Mouse (Mus musculus): ENCODE results near the gene Cdk19. TPM values are rescaled to one million over a fixed set of nuclear protein-coding genes. Genes with fewer than 3 reads are reported as not detected.

Cdk19 gene
- polyA plus RNA-seq, 1 experiment from 2014 or later = 10.6 TPM

DNA sequence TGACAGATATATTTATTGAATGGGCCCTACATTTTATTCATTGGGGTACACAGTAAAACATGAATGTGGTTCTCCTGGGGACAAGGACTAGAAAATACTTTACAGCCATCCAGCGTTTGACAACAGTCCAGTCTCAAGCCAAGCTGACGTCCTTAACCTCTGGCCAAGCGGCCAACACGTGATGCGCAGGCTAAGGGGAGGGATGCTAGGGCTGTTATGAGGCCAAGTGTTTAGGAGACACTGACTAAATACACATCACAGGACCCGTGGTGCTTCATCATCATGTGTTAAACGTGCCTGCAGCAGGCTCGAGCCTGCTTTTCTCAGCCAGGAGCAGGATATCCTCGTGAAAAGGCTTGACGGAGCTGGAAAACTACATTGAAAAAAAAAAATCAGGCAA lies 19.1 kb upstream of the Cdk19 start:
- no peak for ATAC-seq (ENCODE audit: borderline replicate concordance, extremely low read depth, low FRiP score, low TSS enrichment)
- Histone ChIP-seq H3K9ac (no peak overlapping the region), H3K4me3 (no peak overlapping the region), H3K36me3 (no peaks in the 10 kb centered on the region), H3K27ac (no peak overlapping the region), H3K27me3 (no peaks in the 10 kb centered on the region), H3K4me1 (no peaks in the 10 kb centered on the region), H3K9me3 (no peaks in the 10 kb centered on the region), H3K4me2 (no peak overlapping the region)
- WGBS = 84% methylated on average over 10 of the region's 10 CpGs

DNA sequence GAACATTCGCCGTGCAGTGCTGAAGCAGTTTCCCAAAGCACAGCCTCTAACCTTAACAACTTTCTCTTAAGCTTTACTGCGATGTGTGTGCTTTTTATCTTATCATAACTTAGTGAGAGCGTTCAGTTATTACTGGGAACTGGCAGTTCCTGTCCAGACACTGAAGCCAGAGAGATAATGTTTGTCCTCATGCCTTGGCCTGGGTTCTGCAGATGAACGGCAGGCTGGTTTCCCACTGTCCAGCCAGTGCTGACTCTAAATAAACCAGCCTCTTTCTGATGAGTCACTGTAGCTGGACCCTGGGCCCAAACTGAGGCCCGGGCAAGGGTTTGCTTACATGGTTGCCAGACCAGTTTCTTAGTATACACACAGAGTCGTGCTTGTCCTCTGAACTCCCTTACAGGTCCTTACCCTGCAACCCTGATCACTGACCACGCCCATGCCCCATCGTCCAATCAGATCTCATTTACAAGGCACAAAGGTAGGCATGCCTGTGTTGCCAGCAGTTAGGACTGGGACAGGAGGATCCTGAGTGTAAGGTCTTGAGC lies 11.3 kb upstream of the Cdk19 start:
- Histone ChIP-seq H3K4me1 (no peaks in the 10 kb centered on the region; the same call in 1 of the 2 replicates), H3K9ac (no peak overlapping the region), H3K27ac (no peak overlapping the region), H3K4me2 (no peak overlapping the region), H3K4me3 (no peak overlapping the region), H3K9me3 (no peaks in the 10 kb centered on the region; the same call in 1 of the 2 replicates), H3K27me3 (no peaks in the 10 kb centered on the region), H3K36me3 (no peaks in the 10 kb centered on the region)
- WGBS = 47% methylated on average over 9 of the region's 9 CpGs
- peak; percentile 55; the same call in 1 of the 2 replicates for ATAC-seq (ENCODE audit: borderline replicate concordance, extremely low read depth, low FRiP score, low TSS enrichment)

DNA sequence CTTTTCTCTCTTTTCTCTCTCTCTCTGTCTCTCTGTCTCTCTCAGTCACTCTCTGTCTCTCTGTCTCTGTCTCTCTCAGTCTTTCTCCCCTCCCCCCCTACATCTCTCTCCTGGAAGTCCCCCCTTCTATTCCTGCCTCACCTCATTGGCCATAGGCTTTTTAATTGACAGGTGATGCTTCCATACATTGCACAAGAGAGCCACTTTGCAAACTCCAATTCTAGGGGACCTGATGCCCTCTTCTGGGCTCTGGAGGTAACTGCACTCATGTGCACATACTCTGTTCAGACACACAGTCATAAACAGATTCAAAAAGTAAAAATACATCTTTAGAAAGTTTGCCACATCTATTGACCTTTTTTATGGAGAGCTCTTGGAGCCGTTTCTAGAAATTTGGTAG lies 9.1 kb upstream of the Cdk19 start:
- no peak for ATAC-seq (ENCODE audit: borderline replicate concordance, extremely low read depth, low FRiP score, low TSS enrichment)
- Histone ChIP-seq H3K4me3 (no peak overlapping the region), H3K27ac (no peak overlapping the region), H3K27me3 (no peaks in the 10 kb centered on the region), H3K4me2 (no peak overlapping the region), H3K4me1 (no peaks in the 10 kb centered on the region; the same call in 1 of the 2 replicates), H3K9ac (no peak overlapping the region), H3K36me3 (no peaks in the 10 kb centered on the region), H3K9me3 (no peaks in the 10 kb centered on the region; the same call in 1 of the 2 replicates)
- WGBS = 63% methylated on average over 1 of the region's 1 CpGs

DNA sequence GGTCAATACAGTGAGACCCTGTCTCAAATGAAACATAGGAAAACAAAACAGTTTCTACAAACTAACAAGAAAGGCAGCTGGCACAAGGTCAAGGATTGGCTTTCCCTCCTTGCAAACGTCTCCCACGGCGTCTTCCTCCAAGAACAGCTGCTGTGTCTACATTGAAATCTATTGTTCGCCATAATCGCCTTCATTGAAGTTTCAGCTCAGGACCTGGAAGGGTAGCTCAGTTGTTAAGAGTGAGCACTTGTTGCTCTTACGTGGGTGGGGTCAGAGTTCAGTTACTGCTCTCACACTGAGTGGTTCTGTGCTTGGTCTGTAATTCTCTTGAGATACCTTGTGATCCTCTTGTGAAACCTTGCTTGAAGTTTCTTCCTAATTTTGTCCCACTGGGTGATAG lies 6.5 kb upstream of the Cdk19 start:
- 65% methylated on average over 6 of the region's 6 CpGs for WGBS
- no peaks in the 10 kb centered on the region for H3K36me3 ChIP-seq
- no peaks in the 10 kb centered on the region; the same call in 1 of the 2 replicates for H3K4me1 ChIP-seq
- no peak overlapping the region for H3K4me2 ChIP-seq
- no peak for ATAC-seq (ENCODE audit: borderline replicate concordance, extremely low read depth, low FRiP score, low TSS enrichment)
- no peaks in the 10 kb centered on the region for H3K27me3 ChIP-seq
- H3K9me3 ChIP-seq = no peaks in the 10 kb centered on the region; the same call in 1 of the 2 replicates
- no peak overlapping the region for H3K9ac ChIP-seq
- no peak overlapping the region for H3K4me3 ChIP-seq
- H3K27ac ChIP-seq = no peak overlapping the region

DNA sequence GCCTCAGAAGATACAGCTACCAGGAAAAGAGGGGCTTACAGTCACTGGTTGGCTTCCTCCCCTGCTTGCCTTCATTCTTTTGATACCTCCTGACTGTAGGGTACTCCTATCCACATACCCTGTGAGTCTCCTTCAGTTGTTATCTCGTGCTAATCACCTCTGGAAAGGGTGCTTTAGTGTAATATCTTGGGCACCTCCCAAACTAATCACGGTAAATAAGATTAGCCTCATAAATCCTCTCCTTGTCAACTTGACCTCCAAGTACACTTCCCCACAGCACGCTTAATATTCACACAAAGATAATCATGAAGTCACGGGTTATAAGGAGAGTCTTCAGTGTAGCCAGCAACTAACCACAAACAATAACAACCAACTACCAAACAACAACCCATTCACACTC lies 2.7 kb downstream of the Cdk19 start:
- no peaks in the 10 kb centered on the region for H3K27me3 ChIP-seq
- ATAC-seq (ENCODE audit: borderline replicate concordance, extremely low read depth, low FRiP score, low TSS enrichment) = no peak
- no peak overlapping the region for H3K4me3 ChIP-seq
- WGBS = 61% methylated on average over 4 of the region's 4 CpGs
- no peaks in the 10 kb centered on the region for H3K9me3 ChIP-seq
- H3K4me1 ChIP-seq = no peaks in the 10 kb centered on the region
- no peak overlapping the region for H3K27ac ChIP-seq
- H3K9ac ChIP-seq = no peak overlapping the region
- H3K36me3 ChIP-seq = no peaks in the 10 kb centered on the region
- H3K4me2 ChIP-seq = no peak overlapping the region

DNA sequence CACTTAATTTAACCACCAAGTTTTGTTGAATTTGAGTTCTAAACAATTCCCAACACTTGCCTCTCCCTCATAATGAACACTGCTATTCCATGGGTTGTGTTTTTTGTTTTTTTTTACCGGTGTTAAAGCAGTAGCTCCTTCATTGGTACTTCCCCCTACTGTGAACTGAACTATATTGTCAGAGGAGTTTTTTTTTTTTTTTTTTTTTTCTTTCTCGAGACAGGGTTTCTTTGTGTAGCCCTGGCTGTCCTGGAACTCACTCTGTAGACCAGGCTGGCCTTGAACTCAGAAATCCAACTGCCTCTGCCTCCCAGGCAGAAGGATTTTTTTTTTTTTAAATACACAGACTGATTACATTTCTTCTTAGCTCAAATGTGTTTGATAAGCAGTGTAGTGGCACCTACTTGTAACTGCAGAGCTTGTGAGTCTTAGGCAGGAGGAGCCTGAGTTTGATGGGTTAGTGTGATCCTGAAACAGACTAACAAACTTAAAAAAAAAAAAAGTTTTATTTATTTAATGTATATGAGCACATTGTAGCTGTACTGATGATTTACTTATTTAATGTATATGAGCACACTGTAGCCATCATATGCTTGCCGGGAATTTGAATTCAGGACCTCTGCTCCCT lies 7.5 kb downstream of the Cdk19 start:
- no peak overlapping the region for H3K9ac ChIP-seq
- no peaks in the 10 kb centered on the region for H3K27me3 ChIP-seq
- no peak for ATAC-seq (ENCODE audit: borderline replicate concordance, extremely low read depth, low FRiP score, low TSS enrichment)
- no peak overlapping the region for H3K27ac ChIP-seq
- H3K4me3 ChIP-seq = no peak overlapping the region
- no peaks in the 10 kb centered on the region for H3K9me3 ChIP-seq
- 81% methylated on average over 3 of the region's 3 CpGs for WGBS
- no peaks in the 10 kb centered on the region for H3K36me3 ChIP-seq
- peaks cover 20% of the 10 kb centered on the region for H3K4me1 ChIP-seq
- H3K4me2 ChIP-seq = no peak overlapping the region

DNA sequence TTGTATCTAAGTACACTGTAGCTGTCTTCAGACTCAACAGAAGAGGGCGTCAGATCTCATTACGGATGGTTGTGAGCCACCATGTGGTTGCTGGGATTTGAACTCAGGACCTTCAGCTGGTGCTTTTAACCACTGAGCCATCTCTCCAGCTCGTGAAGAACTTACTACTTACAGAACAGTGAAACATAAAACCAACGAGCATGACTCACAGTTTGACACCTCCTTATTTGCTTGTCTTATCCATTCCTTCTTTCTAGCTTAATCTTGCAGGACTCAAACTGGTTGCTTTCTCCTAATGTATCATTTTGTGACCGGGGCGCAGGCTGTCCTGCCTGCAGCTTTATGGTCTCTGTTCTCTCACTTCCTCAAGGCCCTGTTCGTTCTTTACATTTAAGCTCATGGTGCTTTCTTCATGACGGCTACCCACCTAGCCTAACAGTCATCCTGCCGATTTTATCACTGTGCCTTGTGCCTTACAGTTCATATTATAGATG lies 8.1 kb downstream of the Cdk19 start:
- H3K9me3 ChIP-seq = no peaks in the 10 kb centered on the region
- peak overlapping the region; percentile 55; the same call in 1 of the 2 replicates for H3K4me2 ChIP-seq
- peaks cover 20% of the 10 kb centered on the region for H3K4me1 ChIP-seq
- no peaks in the 10 kb centered on the region for H3K27me3 ChIP-seq
- WGBS = 53% methylated on average over 9 of the region's 9 CpGs
- H3K27ac ChIP-seq = no peak overlapping the region
- no peak for ATAC-seq (ENCODE audit: borderline replicate concordance, extremely low read depth, low FRiP score, low TSS enrichment)
- peak overlapping the region; percentile 94 for H3K4me3 ChIP-seq
- H3K9ac ChIP-seq = no peak overlapping the region
- no peaks in the 10 kb centered on the region for H3K36me3 ChIP-seq

DNA sequence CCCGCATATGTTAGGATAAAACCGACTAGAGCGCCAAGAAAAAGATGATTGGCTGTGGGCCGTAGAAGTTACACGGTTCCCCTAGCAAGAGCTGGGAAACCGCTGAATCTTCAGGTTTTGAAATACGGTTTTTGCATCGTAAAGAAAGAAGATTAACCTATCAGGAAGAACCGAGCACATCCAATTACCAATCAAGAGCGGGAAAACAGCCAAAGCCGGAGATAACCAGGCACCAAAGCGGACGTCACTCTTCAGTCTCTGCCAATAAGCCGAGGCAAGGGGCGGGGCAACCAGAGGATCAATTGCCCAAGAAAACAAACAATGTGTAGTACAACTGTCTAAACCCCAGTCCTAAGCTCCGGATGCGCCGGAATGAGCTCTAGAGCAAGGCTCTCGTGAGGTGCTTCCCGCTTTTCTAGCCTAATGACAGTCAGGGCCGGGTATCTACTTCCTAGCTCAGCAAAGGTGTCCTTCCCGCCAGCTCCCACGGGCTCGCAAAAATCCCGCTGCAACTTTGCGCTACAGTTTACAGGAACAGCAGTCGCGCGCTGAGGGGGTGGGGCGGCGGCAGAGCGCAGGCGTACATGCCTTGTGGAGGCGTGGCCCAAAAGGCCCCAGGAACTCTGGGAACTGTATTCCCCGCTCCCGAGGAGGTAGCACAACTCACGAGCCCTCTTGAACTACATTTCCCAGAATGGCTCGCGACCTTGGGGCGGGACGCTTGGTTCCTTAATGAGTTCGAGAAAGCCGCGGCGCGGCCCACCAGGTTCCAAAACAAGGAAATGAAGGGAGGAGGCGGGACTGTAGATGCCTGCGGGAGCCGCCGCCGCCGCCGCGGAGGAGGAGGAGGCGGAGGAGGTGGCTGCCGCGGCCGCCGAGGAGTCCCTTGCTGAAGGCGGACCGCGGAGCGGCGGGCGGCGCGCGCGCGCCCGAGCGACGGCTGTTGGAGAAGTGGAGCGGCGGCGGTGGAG lies 9.5 kb downstream of the Cdk19 start:
- Histone ChIP-seq H3K4me3 (peak overlapping the region; percentile 94), H3K36me3 (no peaks in the 10 kb centered on the region), H3K9ac (peak overlapping the region; percentile 80), H3K27me3 (no peaks in the 10 kb centered on the region), H3K4me2 (peak overlapping the region; percentile 72), H3K27ac (peak overlapping the region; percentile 94), H3K4me1 (peaks cover 20% of the 10 kb centered on the region), H3K9me3 (no peaks in the 10 kb centered on the region)
- ATAC-seq (ENCODE audit: borderline replicate concordance, extremely low read depth, low FRiP score, low TSS enrichment) = peak; percentile 98
- WGBS = under 1% methylated on average over 76 of the region's 76 CpGs

DNA sequence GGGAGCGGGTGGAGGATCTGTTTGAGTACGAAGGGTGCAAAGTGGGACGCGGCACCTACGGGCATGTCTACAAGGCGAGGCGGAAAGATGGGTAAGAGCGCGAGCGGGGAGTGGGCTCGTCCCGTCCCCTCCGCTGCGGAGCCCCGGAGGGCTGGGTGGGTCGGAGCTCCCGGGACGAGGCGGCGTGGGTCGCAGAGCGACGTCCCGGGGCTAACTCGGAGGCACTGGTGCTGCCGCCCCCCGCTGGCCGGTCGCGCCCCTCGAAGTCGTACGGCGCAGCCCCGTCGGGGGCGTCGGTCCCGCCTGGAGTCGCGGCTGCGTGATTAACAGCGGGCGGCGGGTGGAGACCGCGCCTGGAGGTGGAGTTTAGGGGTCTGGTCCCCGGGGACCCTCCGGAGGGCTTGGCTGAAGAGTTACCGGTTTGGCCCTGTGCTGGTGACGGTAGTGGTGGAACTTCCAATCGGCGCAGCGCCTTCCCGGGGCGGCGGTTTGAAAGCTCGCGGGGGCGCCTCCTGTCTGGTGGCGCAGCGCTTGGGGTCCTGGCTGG lies 10.3 kb downstream of the Cdk19 start:
- H3K9me3 ChIP-seq = no peaks in the 10 kb centered on the region
- peak overlapping the region; percentile 72 for H3K4me2 ChIP-seq
- peak; percentile 44 for ATAC-seq (ENCODE audit: borderline replicate concordance, extremely low read depth, low FRiP score, low TSS enrichment)
- H3K27me3 ChIP-seq = no peaks in the 10 kb centered on the region
- no peaks in the 10 kb centered on the region for H3K36me3 ChIP-seq
- peaks cover 20% of the 10 kb centered on the region for H3K4me1 ChIP-seq
- peak overlapping the region; percentile 80 for H3K9ac ChIP-seq
- WGBS = 0% methylated on average over 62 of the region's 62 CpGs
- peak overlapping the region; percentile 94 for H3K27ac ChIP-seq
- peak overlapping the region; percentile 94 for H3K4me3 ChIP-seq

DNA sequence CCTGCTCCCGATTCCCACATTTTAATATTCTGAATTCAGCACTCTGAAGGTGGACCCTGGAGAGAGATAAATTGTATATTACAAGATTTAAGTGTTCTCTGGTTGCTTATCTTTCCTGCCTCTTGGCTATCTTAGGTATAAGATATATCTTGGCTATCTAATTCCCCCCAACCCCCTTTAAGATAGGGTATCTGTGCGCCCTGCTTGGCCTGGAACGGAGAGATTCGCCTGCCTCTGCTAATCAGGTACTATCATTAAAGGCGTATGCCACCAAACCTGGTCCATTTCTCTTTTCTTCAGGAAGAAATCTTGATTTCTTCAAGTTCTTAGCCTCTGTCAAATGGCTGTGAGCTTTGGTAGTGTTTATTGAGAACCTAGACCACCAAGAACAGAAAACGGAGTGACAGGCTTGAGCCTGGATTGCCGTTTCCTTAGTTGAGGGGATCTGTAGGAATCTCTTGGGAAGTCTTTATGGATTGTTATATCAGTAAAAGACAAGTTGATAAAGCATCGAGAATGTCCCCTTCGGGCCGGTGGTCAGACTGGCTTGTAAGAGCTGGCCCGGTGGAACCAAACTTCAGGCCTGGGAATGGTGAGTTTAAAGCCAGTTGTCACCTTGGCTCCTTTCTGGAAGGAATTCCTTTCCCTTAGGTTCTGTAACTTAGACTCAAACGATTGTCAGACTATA lies 11.0 kb downstream of the Cdk19 start:
- Histone ChIP-seq H3K4me1 (peaks cover 20% of the 10 kb centered on the region), H3K27ac (peak overlapping the region; percentile 94; the same call in 1 of the 2 replicates), H3K27me3 (no peaks in the 10 kb centered on the region), H3K9ac (peak overlapping the region; percentile 80), H3K4me3 (peak overlapping the region; percentile 94), H3K4me2 (peak overlapping the region; percentile 72), H3K36me3 (no peaks in the 10 kb centered on the region), H3K9me3 (no peaks in the 10 kb centered on the region)
- WGBS = 44% methylated on average over 12 of the region's 12 CpGs
- ATAC-seq (ENCODE audit: borderline replicate concordance, extremely low read depth, low FRiP score, low TSS enrichment) = no peak

DNA sequence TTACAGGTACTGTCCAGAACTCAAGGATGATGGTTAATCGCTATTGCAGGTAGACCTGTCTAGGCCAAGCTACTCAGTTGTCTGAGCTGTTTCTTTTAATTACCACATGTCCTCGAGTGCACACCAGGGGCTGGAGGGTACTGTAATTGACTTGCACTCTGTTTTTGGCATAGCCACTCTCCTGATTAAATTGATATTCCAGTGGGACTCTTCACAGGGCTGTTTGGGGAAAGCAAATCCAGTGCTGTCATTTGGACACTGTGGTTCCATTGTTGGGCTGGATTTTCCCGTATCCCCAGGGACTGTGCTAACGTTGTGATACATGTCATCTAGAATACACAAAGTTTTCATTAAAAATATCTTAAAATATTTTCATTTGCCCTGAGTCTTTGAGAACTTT lies 11.8 kb downstream of the Cdk19 start:
- Histone ChIP-seq H3K27ac (no peak overlapping the region), H3K4me2 (peak overlapping the region; percentile 72; the same call in 1 of the 2 replicates), H3K4me3 (peak overlapping the region; percentile 94; the same call in 1 of the 2 replicates), H3K4me1 (peaks cover 20% of the 10 kb centered on the region), H3K36me3 (no peaks in the 10 kb centered on the region), H3K9me3 (no peaks in the 10 kb centered on the region), H3K27me3 (no peaks in the 10 kb centered on the region), H3K9ac (no peak overlapping the region)
- no peak for ATAC-seq (ENCODE audit: borderline replicate concordance, extremely low read depth, low FRiP score, low TSS enrichment)
- WGBS = 75% methylated on average over 4 of the region's 4 CpGs

All from lung, embryonic 15.5 days (tissue).